Mouse (Mus musculus) liver, adult 2 months (tissue): ENCODE data around the gene Spx. TPM values are rescaled to one million over a fixed set of nuclear protein-coding genes. Genes with fewer than 3 reads are reported as not detected.

ENCODE experiments used
- DNase-seq: peaks from one replicate; pipeline ENCODE4 v3.0.0-alpha.2; 2011; ENCODE audit warnings: low read depth, low spot score; ENCODE audit errors: extremely low read depth
- H3K27ac ChIP-seq: fragments of 200-500 bp; replicated peaks from 2 replicates; pipeline ENCODE4 v1.5.1; 2012; ENCODE audit warnings: low read depth, mild to moderate bottlenecking, control low read depth, inconsistent platforms, low read length; ENCODE audit not compliant: insufficient read depth
- H3K27me3 ChIP-seq: fragments of 200-500 bp; 2 replicates; pipeline ENCODE4 v1.6.1; 2012; ENCODE audit warnings: mild to moderate bottlenecking, moderate library complexity, low read length, inconsistent platforms; ENCODE audit not compliant: control insufficient read depth, insufficient read depth
- H3K36me3 ChIP-seq: fragments of 200-500 bp; 2 replicates; pipeline ENCODE4 v1.6.1; 2012; ENCODE audit warnings: low read length, inconsistent platforms; ENCODE audit not compliant: control insufficient read depth, insufficient read depth
- H3K4me1 ChIP-seq: fragments of 200-500 bp; 2 replicates; pipeline ENCODE4 v1.6.1; 2011; ENCODE audit warnings: low read length; ENCODE audit not compliant: control insufficient read depth, insufficient read depth
- H3K4me3 ChIP-seq: fragments of 200-500 bp; 2 replicates; pipeline ENCODE4 v1.5.1; 2011; ENCODE audit warnings: low read depth, mild to moderate bottlenecking, control low read depth, low read length, moderate library complexity; ENCODE audit not compliant: insufficient read depth
- H3K79me2 ChIP-seq: fragments of 200-500 bp; 2 replicates; pipeline ENCODE4 v1.6.1; 2012; ENCODE audit warnings: inconsistent platforms, mild to moderate bottlenecking, low read length, moderate library complexity; ENCODE audit not compliant: control insufficient read depth, insufficient read depth
- H3K9ac ChIP-seq: fragments of 200-500 bp; 2 replicates; pipeline ENCODE4 v1.6.1; 2012; ENCODE audit warnings: low read depth, mild to moderate bottlenecking, control low read depth, inconsistent platforms, low read length
- CTCF ChIP-seq: fragments of 200-500 bp; IDR thresholded peaks from 2 replicates; pipeline ENCODE4 v1.5.1; 2011; ENCODE audit warnings: low read depth, low read length, control low read depth
- POLR2A ChIP-seq: fragments of 200-500 bp; IDR thresholded peaks from 2 replicates; pipeline ENCODE4 v1.6.1; 2011; ENCODE audit warnings: low read length, control low read depth; ENCODE audit not compliant: insufficient read depth; ENCODE audit errors: extremely low read depth
- WGBS: fragments of 180-500 bp; shearing (Covaris S2); methylation state at CpG from one replicate; pipeline ENCODE4 v1.1.7; 2018; 5-methylcytosine and 5-hydroxymethylcytosine counted together
- polyA plus RNA-seq: library from polyadenylated mRNA; depleted of rRNA; stranded (reverse); fragments of >200 nt; gene quantifications from 2 replicates; pipeline ENCODE4 v1.2.3, GENCODE M21; 2012; rRNA removed
- total RNA-seq: library from RNA; depleted of rRNA; stranded (reverse); fragments of >200 nt; gene quantifications from 2 replicates; pipeline ENCODE4 v1.2.3, GENCODE M21; 2014; rRNA removed

Gene Spx
- total and polyA plus RNA-seq, 2 experiments = not detected

DNA sequence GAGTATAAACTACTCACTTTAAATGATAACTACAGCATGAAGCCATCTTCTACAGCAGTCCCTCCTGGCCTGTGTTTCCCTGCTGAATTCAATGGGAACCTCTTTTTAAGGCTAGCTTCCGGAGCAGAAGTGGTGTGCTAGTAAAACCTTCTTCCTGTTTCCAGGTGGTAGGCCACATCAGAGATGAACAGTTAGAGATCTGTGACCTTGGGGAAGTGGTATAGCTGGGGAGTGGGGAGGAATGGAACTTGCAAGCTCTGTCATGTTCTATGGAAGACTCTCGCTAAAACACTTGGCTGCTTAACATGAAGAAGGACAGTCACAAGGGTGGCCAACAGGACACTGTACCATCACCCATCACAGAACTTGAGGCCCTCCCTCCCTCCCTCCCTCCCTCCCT, 40.1 kb downstream of the Spx start:
- WGBS = 75% methylated on average over 2 of the region's 2 CpGs
- no peaks in the 10 kb centered on the region for H3K27me3 ChIP-seq
- peaks cover 69% of the 10 kb centered on the region for H3K36me3 ChIP-seq

GRCm38 (mm10) chr6:142455314-142455996, 42.2 kb downstream of the Spx start:
- Histone ChIP-seq H3K4me3 (no peak overlapping the region), H3K9ac (no peak overlapping the region), H3K4me1 (peaks cover 3% of the 10 kb centered on the region; the same call in 1 of the 2 replicates), H3K79me2 (no peaks in the 10 kb centered on the region), H3K27me3 (no peaks in the 10 kb centered on the region), H3K27ac (no peak overlapping the region), H3K36me3 (peaks cover 61% of the 10 kb centered on the region)
- TF ChIP-seq POLR2A (no peak), CTCF (no peak)
- 81% methylated on average over 7 of the region's 7 CpGs for WGBS
- DNase-seq = no peak

More for the DNA sequence above, 40.1 kb downstream of the Spx start:
- Histone ChIP-seq H3K9ac (no peak overlapping the region), H3K27ac (no peak overlapping the region), H3K79me2 (no peaks in the 10 kb centered on the region), H3K4me1 (no peaks in the 10 kb centered on the region; the same call in 1 of the 2 replicates), H3K4me3 (no peak overlapping the region)
- no peak for TF ChIP-seq CTCF
- DNase-seq = no peak

GRCm38 (mm10) chr6:142458010-142458409, 44.8 kb downstream of the Spx start:
- no peak overlapping the region for H3K9ac ChIP-seq
- TF ChIP-seq POLR2A = no peak
- no peak for TF ChIP-seq CTCF
- no peak for DNase-seq
- no peak overlapping the region for H3K27ac ChIP-seq
- H3K79me2 ChIP-seq = no peaks in the 10 kb centered on the region
- H3K36me3 ChIP-seq = peaks cover 69% of the 10 kb centered on the region
- H3K4me3 ChIP-seq = no peak overlapping the region
- WGBS = 84% methylated on average over 7 of the region's 7 CpGs
- H3K27me3 ChIP-seq = no peaks in the 10 kb centered on the region
- peaks cover 6% of the 10 kb centered on the region; the same call in 1 of the 2 replicates for H3K4me1 ChIP-seq

DNA sequence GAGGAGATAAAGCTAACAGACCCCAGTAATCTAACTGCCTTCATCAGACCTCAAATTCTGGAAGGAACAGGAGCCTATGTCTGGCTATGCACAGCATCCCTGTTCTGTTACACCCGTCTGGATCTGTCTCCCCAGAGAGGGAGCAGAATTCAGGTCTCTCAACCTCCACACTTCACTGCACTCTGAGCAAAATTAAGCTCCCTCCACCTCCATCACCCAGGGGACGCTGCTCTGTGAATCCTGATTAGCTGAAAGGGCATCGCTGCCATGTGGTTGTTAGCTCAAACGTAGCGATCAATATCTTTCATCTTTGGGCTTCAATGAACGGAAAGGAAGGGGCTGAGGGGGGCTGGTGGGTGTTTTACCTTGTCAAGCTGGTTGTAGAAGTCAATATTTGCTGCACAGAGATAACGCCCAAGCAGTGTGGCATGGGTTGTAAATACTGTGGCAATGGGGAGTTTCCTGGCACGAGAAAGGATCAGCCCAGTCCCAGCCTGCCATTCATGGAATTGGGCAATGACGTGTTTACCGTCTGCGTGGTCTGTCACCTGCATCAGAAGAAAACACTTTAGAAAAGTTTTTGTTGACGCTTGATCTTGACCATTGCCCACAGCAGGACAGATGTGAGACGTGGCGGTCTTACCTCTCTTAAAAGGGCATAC, 45.9 kb downstream of the Spx start:
- peaks cover 71% of the 10 kb centered on the region for H3K36me3 ChIP-seq
- peak; percentile 91 for DNase-seq
- H3K79me2 ChIP-seq = no peaks in the 10 kb centered on the region
- peak overlapping the region; percentile 11; the same call in 1 of the 2 replicates for H3K27ac ChIP-seq
- H3K9ac ChIP-seq = no peak overlapping the region
- TF ChIP-seq POLR2A (no peak), CTCF (no peak)
- H3K4me3 ChIP-seq = no peak overlapping the region
- H3K27me3 ChIP-seq = no peaks in the 10 kb centered on the region
- WGBS = 28% methylated on average over 14 of the region's 14 CpGs
- peaks cover 6% of the 10 kb centered on the region; the same call in 1 of the 2 replicates for H3K4me1 ChIP-seq

GRCm38 (mm10) chr6:142462194-142462593, 49.0 kb downstream of the Spx start:
- H3K4me1 ChIP-seq = peaks cover 6% of the 10 kb centered on the region; the same call in 1 of the 2 replicates

More at GRCm38 (mm10) chr6:142462194-142462593, 49.0 kb downstream of the Spx start:
- H3K27me3 ChIP-seq = no peaks in the 10 kb centered on the region
- WGBS = 90% methylated on average over 6 of the region's 6 CpGs
- H3K36me3 ChIP-seq = peaks cover 46% of the 10 kb centered on the region
- DNase-seq = no peak
- no peak overlapping the region for H3K4me3 ChIP-seq
- TF ChIP-seq CTCF = no peak
- TF ChIP-seq POLR2A = no peak
- no peak overlapping the region for H3K9ac ChIP-seq
- H3K79me2 ChIP-seq = no peaks in the 10 kb centered on the region; the same call in 1 of the 2 replicates
- H3K27ac ChIP-seq = no peak overlapping the region

Other genes with a start within 250 kb of the Spx start
- gene Slco1a6, start 204.9 kb upstream of the Spx start, total RNA-seq = not detected in 2 replicates
- not detected in 2 replicates for gene Slco1a6, start 204.9 kb upstream of the Spx start, polyA plus RNA-seq
- not detected in 2 replicates for gene Iapp, start 115.0 kb upstream of the Spx start, total RNA-seq
- not detected in 2 replicates for gene Iapp, start 115.0 kb upstream of the Spx start, polyA plus RNA-seq
- gene Slco1a5, start 90.5 kb upstream of the Spx start, total RNA-seq = not detected in 2 replicates
- gene Slco1a5, start 90.5 kb upstream of the Spx start, polyA plus RNA-seq = not detected in 2 replicates
- gene Pyroxd1, start 67.8 kb upstream of the Spx start, total RNA-seq = 9.9 and 12.8 TPM in 2 replicates
- gene Pyroxd1, start 67.8 kb upstream of the Spx start, polyA plus RNA-seq = 3.3 and 4.1 TPM in 2 replicates
- 5.7 and 6.6 TPM in 2 replicates for gene Recql, start 26.4 kb upstream of the Spx start, total RNA-seq
- 1.2 and 1.6 TPM in 2 replicates for gene Recql, start 26.4 kb upstream of the Spx start, polyA plus RNA-seq
- 2.5 and 3.3 TPM in 2 replicates for gene Golt1b, start 26.2 kb upstream of the Spx start, total RNA-seq
- gene Golt1b, start 26.2 kb upstream of the Spx start, polyA plus RNA-seq = 1.2 and 1.7 TPM in 2 replicates
- 171 and 184 TPM in 2 replicates for gene Gys2, start 59.7 kb downstream of the Spx start, total RNA-seq
- 43.1 and 51.7 TPM in 2 replicates for gene Gys2, start 59.7 kb downstream of the Spx start, polyA plus RNA-seq
- 3.9 and 4.2 TPM in 2 replicates for gene Ldhb, start 94.5 kb downstream of the Spx start, total RNA-seq
- 2.6 and 2.8 TPM in 2 replicates for gene Ldhb, start 94.5 kb downstream of the Spx start, polyA plus RNA-seq
- 4.2 and 6.9 TPM in 2 replicates for gene Kcnj8, start 158.2 kb downstream of the Spx start, total RNA-seq
- 1.8 and 3.0 TPM in 2 replicates for gene Kcnj8, start 158.2 kb downstream of the Spx start, polyA plus RNA-seq